Mouse (Mus musculus) heart, postnatal 0 days (tissue): ENCODE data around the gene App. TPM values are rescaled to one million over a fixed set of nuclear protein-coding genes. Genes with fewer than 3 reads are reported as not detected.

ENCODE experiments used
- ATAC-seq: fragments of 200-750 bp; cut with Nextera tagmentation; 2 replicates; pipeline ENCODE4 v1.8.0; 2017; ENCODE audit warnings: low read depth, moderate number of reproducible peaks, moderate library complexity; ENCODE audit not compliant: insufficient read depth
- DNase-seq: peaks from one replicate; pipeline ENCODE4 v3.0.0-alpha.2; 2016; ENCODE audit warnings: low spot score
- H3K27ac ChIP-seq: fragments of 300-500 bp; sonication (generic); 2 replicates; pipeline ENCODE4 v1.5.1; 2014; ENCODE audit warnings: low read depth, mild to moderate bottlenecking
- H3K27me3 ChIP-seq: fragments of 300-500 bp; sonication (generic); 2 replicates; pipeline ENCODE4 v1.6.1; 2014; ENCODE audit warnings: low read length, mixed read lengths; ENCODE audit not compliant: control insufficient read depth, insufficient read depth
- H3K36me3 ChIP-seq: fragments of 300-500 bp; sonication (generic); replicated peaks from 2 replicates; pipeline ENCODE4 v1.6.1; 2014; ENCODE audit warnings: low read length, mixed read lengths; ENCODE audit not compliant: control insufficient read depth, insufficient read depth
- H3K4me1 ChIP-seq: fragments of 300-500 bp; sonication (generic); 2 replicates; pipeline ENCODE4 v1.6.1; 2014; ENCODE audit warnings: antibody characterized with exemption; ENCODE audit not compliant: control insufficient read depth, insufficient read depth
- H3K4me2 ChIP-seq: fragments of 300-500 bp; sonication (generic); 2 replicates; pipeline ENCODE4 v1.6.1; 2014; ENCODE audit warnings: low read depth, mild to moderate bottlenecking, low read length, moderate library complexity
- H3K4me3 ChIP-seq: fragments of 300-500 bp; sonication (generic); 2 replicates; pipeline ENCODE4 v1.5.1; 2014; ENCODE audit warnings: low read depth, low read length
- H3K9ac ChIP-seq: fragments of 300-500 bp; sonication (generic); replicated peaks from 2 replicates; pipeline ENCODE4 v1.6.1; 2014; ENCODE audit warnings: low read depth, low read length, mixed read lengths
- H3K9me3 ChIP-seq: fragments of 300-500 bp; sonication (generic); replicated peaks from 2 replicates; pipeline ENCODE4 v1.6.1; 2016; ENCODE audit warnings: low read length; ENCODE audit not compliant: control insufficient read depth
- CTCF ChIP-seq: IDR thresholded peaks from 2 replicates; pipeline ENCODE4 v1.5.1; 2016; ENCODE audit warnings: antibody characterized with exemption, control low read depth, low read depth
- EP300 ChIP-seq: IDR thresholded peaks from 2 replicates; pipeline ENCODE4 v1.6.1; 2016; ENCODE audit warnings: antibody characterized with exemption, low read depth
- WGBS: fragments of 180-500 bp; shearing (Covaris S2); extraction: QIAGEN DNeasy Blood & Tissue Kit; methylation state at CpG from one replicate; pipeline ENCODE4 v1.1.7; 2014; 5-methylcytosine and 5-hydroxymethylcytosine counted together
- polyA plus RNA-seq: library from polyadenylated mRNA; unstranded; fragments of >200 nt; fragmentation: Nextera tagmentation; extraction: Ambion mirVana; gene quantifications from 2 replicates; pipeline ENCODE4 v1.2.1, GENCODE M21; 2015
- total RNA-seq: library from RNA; depleted of rRNA; stranded (reverse); fragments of >200 nt; gene quantifications from 2 replicates; pipeline ENCODE4 v1.2.3, GENCODE M21; 2014; ENCODE audit warnings: low replicate concordance

The App gene
- total and polyA plus RNA-seq, 2 experiments from 2014 or later: 122 to 139 TPM

DNA sequence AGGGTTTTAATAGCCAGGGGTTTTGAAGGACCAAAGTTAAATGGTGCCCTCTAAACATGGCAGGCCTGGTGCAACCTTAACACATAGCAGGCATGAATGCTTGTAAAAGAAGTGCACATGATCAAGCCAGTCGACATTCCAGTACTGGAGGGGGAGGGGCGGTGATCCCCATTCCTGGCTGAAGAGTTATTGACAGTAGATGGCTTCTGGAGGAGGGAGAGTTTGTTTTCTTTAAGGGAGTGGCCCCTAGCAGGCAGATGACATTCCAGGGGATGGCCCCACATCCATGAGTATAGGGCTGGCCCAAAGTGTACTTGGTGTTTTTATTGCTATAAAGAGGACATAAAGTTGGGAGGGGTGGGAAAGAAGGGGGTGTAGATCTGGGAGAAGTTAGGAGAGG is 13.4 kb downstream of the App start:
- Histone ChIP-seq H3K36me3 (no peaks in the 10 kb centered on the region), H3K4me2 (no peak overlapping the region), H3K27ac (no peak overlapping the region), H3K4me1 (peaks cover 18% of the 10 kb centered on the region), H3K9me3 (no peaks in the 10 kb centered on the region), H3K4me3 (no peak overlapping the region), H3K9ac (no peak overlapping the region), H3K27me3 (no peaks in the 10 kb centered on the region)
- DNase-seq (no peak), ATAC-seq (no peak)
- no peak for TF ChIP-seq EP300
- TF ChIP-seq CTCF: no peak
- WGBS: 46% methylated on average over 2 of the region's 2 CpGs

DNA sequence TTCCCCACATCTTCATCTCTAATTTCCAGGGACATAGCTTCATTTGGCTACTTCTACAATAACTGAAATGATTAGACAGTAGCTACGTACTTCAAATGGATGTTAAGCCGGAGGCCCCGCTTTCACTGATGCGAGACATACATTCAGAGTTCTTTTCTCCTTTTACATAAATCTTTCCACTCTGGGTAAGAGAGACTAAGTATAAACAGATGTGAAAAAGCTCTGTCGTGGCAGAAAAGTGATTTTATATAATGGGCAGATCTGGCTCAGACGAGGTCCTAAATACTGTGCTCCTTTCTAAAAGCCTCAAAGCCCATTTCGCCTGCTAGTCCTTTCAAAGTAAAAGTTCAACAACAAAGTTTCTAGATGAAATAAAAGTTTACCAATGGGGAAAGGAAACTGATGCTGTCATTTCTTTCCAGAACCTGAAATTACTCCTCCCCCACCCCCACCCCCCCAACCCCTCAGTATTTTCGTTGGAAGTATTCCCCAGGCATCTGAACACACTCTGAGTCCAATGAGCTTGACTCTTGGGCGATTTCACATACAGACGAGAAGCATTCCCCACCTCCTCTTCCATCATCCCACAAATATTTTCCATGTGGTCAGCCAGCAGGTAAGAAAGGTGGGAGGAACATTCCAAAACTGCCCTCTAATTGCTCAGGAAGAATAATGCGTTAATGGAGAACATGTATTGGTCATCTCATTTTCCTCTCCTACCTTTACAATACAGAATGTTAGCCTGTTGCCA is 15.6 kb downstream of the App start:
- no peak overlapping the region for H3K4me3 ChIP-seq
- peak overlapping the region; percentile 43; the same call in 1 of the 2 replicates for H3K27ac ChIP-seq
- 64% methylated on average over 11 of the region's 11 CpGs for WGBS
- DNase-seq: no peak
- H3K4me1 ChIP-seq: peaks cover 21% of the 10 kb centered on the region
- TF ChIP-seq EP300 (no peak), CTCF (no peak)
- no peak overlapping the region for H3K9ac ChIP-seq
- H3K27me3 ChIP-seq: no peaks in the 10 kb centered on the region
- no peaks in the 10 kb centered on the region for H3K9me3 ChIP-seq
- ATAC-seq: no peak
- no peak overlapping the region for H3K4me2 ChIP-seq
- no peaks in the 10 kb centered on the region for H3K36me3 ChIP-seq

DNA sequence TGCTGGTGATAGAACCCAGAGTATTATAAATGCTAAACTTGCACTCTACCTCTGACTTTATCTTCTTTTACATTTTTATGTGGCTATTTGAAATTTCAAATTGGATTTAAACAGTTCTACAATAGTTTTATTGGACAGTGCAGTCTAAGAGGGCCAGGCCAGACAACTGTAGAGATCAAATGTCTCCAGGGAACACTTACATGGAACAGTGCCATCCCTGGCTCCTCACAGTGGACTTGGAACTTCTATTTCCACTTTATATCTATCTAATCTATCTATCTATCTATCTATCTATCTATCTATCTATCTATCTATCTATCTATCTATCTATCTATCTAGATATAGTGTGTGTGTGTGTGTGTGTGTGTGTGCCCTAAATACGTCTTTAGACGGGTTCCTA is 16.4 kb downstream of the App start:
- TF ChIP-seq CTCF: no peak
- no peak for TF ChIP-seq EP300
- Histone ChIP-seq H3K9me3 (no peaks in the 10 kb centered on the region), H3K36me3 (no peaks in the 10 kb centered on the region), H3K27ac (no peak overlapping the region), H3K4me3 (no peak overlapping the region), H3K4me1 (peaks cover 29% of the 10 kb centered on the region), H3K4me2 (no peak overlapping the region), H3K27me3 (no peaks in the 10 kb centered on the region), H3K9ac (no peak overlapping the region)
- DNase-seq: no peak
- 95% methylated on average over 2 of the region's 2 CpGs for WGBS
- ATAC-seq: no peak

DNA sequence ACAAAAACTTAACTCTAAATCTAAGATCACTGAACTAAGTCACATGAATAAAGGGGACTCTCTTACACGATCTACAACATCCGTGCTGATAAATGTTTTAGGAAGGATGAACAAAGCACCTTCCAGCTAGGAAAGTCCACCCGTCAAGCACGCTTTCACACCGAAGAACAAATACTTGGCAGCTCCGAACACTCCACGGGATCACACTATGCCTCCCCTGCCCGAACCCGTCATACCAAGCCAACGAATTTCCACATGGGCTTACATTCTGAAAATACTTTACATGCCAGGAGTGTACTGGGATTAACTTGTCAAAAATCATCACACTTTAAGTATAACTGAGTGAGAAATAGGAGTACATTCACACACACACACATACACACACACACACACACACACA is 17.7 kb downstream of the App start:
- no peak overlapping the region for H3K9ac ChIP-seq
- peaks cover 38% of the 10 kb centered on the region for H3K4me1 ChIP-seq
- TF ChIP-seq EP300 (no peak), CTCF (no peak)
- peak overlapping the region; percentile 36 for H3K27ac ChIP-seq
- no peak overlapping the region for H3K4me3 ChIP-seq
- no peaks in the 10 kb centered on the region for H3K36me3 ChIP-seq
- H3K9me3 ChIP-seq: no peaks in the 10 kb centered on the region
- no peak overlapping the region for H3K4me2 ChIP-seq
- ATAC-seq: peak; percentile 72
- peak; percentile 55 for DNase-seq
- 26% methylated on average over 10 of the region's 10 CpGs for WGBS
- H3K27me3 ChIP-seq: no peaks in the 10 kb centered on the region

DNA sequence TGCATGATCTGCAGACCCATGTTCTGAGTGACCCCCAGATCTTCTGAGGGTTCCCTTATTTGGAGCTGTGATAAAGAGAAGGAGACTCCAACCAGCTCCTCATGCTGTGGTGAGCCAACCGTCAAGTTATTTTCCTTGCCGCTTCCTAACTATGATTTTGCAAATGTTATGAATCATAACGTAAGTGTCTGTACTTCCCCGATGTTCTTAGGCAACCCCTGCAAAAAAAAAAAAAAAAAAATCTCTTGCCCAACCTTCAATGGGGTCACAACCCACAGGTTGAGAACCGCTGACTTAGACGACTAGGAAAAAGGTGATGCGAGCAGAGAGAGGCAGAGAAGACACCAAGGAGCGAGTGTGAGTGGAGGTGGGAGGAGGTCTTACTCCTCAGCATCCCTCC is 21.1 kb downstream of the App start:
- 73% methylated on average over 8 of the region's 8 CpGs for WGBS
- Histone ChIP-seq H3K27ac (no peak overlapping the region), H3K36me3 (no peaks in the 10 kb centered on the region)

DNA sequence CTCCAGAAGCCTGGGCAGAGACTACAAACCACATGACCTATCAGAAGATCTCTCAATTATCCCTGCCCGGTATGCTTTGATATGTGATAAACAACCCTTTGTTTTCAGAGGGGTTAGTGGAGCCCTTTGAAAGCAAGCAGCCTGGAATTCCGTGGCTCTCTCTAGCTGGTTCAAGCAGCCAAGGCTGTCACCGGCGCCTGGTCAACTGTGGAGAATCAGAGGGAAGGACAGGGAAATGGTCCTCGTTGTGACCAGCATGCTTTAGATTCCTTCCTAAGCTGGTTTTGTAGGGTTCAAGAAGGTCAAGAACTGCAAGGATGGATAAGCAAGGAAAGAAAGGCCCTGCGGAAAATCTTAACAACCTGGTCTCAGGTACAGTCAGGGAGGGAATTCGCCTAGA is 21.9 kb downstream of the App start:
- Histone ChIP-seq H3K4me2 (peak overlapping the region; percentile 44), H3K27me3 (no peaks in the 10 kb centered on the region), H3K27ac (peak overlapping the region; percentile 61), H3K4me1 (peaks cover 60% of the 10 kb centered on the region), H3K9me3 (no peaks in the 10 kb centered on the region), H3K36me3 (no peaks in the 10 kb centered on the region), H3K4me3 (no peak overlapping the region), H3K9ac (no peak overlapping the region)
- DNase-seq: no peak
- WGBS: 29% methylated on average over 7 of the region's 7 CpGs
- no peak for ATAC-seq
- TF ChIP-seq CTCF: no peak
- TF ChIP-seq EP300: no peak

More for the DNA sequence above, 21.1 kb downstream of the App start:
- Histone ChIP-seq H3K4me2 (no peak overlapping the region), H3K27me3 (no peaks in the 10 kb centered on the region), H3K4me3 (no peak overlapping the region), H3K9ac (no peak overlapping the region), H3K4me1 (peaks cover 54% of the 10 kb centered on the region), H3K9me3 (no peaks in the 10 kb centered on the region)
- DNase-seq (no peak), ATAC-seq (no peak)
- TF ChIP-seq EP300 (no peak), CTCF (no peak)
